Mouse (Mus musculus) forebrain, embryonic 14.5 days (tissue): ENCODE results near the gene Cyp11a1. TPM values are rescaled to one million over a fixed set of nuclear protein-coding genes. Genes with fewer than 3 reads are reported as not detected.

Experiments
- ATAC-seq: fragments of 200-750 bp; cut with Nextera tagmentation; 2 replicates; pipeline ENCODE4 v1.8.0; 2017; ENCODE audit warnings: mild to moderate bottlenecking, moderate library complexity
- DNase-seq: peaks from one replicate; pipeline ENCODE4 v3.0.0-alpha.2; 2015; ENCODE audit warnings: low spot score
- H3K27ac ChIP-seq: fragments of 300-500 bp; sonication (generic); 2 replicates; pipeline ENCODE4 v1.5.1; 2014; ENCODE audit warnings: low read depth, mild to moderate bottlenecking, control low read depth, low read length, moderate library complexity
- H3K27me3 ChIP-seq: fragments of 300-500 bp; sonication (generic); replicated peaks from 2 replicates; pipeline ENCODE4 v1.6.1; 2014; ENCODE audit warnings: low read length, control low read depth, mixed read lengths; ENCODE audit not compliant: control insufficient read depth, insufficient read depth
- H3K36me3 ChIP-seq: fragments of 300-500 bp; sonication (generic); 2 replicates; pipeline ENCODE4 v1.6.1; 2014; ENCODE audit warnings: low read length, control low read depth; ENCODE audit not compliant: control insufficient read depth, insufficient read depth
- H3K4me1 ChIP-seq: fragments of 300-500 bp; sonication (generic); 2 replicates; pipeline ENCODE4 v1.6.1; 2014; ENCODE audit warnings: antibody characterized with exemption, low read length, control low read depth; ENCODE audit not compliant: control insufficient read depth, insufficient read depth
- H3K4me2 ChIP-seq: fragments of 300-500 bp; sonication (generic); 2 replicates; pipeline ENCODE4 v1.6.1; 2014; ENCODE audit warnings: mild to moderate bottlenecking, control low read depth, low read length
- H3K4me3 ChIP-seq: fragments of 300-500 bp; sonication (generic); 2 replicates; pipeline ENCODE4 v1.5.1; 2014; ENCODE audit warnings: low read depth, low read length, control low read depth
- H3K9ac ChIP-seq: fragments of 300-500 bp; sonication (generic); 2 replicates; pipeline ENCODE4 v1.6.1; 2014; ENCODE audit warnings: mild to moderate bottlenecking, low read length, control low read depth, moderate library complexity
- H3K9me3 ChIP-seq: fragments of 300-500 bp; sonication (generic); replicated peaks from 2 replicates; pipeline ENCODE4 v1.6.1; 2016; ENCODE audit warnings: low read length, control low read depth, mixed read lengths; ENCODE audit not compliant: control insufficient read depth
- WGBS: fragments of 180-500 bp; shearing (Covaris S2); extraction: QIAGEN DNeasy Blood & Tissue Kit; methylation state at CpG from one replicate; pipeline ENCODE4 v1.1.7; 2014; 5-methylcytosine and 5-hydroxymethylcytosine counted together
- polyA plus RNA-seq: library from polyadenylated mRNA; unstranded; fragments of >200 nt; fragmentation: Nextera tagmentation; extraction: Ambion mirVana; gene quantifications from 2 replicates; pipeline ENCODE4 v1.2.1, GENCODE M21; 2014

Gene Cyp11a1
- polyA plus RNA-seq, 1 experiment from 2014 or later, result 0.15 TPM

GRCm38 (mm10) chr9:58066731-58067095, 60.5 kb downstream of the Cyp11a1 start:
- Histone ChIP-seq H3K4me2 (no peak overlapping the region), H3K9me3 (no peaks in the 10 kb centered on the region), H3K4me3 (no peak overlapping the region), H3K9ac (no peak overlapping the region), H3K27me3 (no peaks in the 10 kb centered on the region), H3K27ac (peak overlapping the region; percentile 92), H3K36me3 (no peaks in the 10 kb centered on the region), H3K4me1 (peaks cover 61% of the 10 kb centered on the region)
- WGBS, result 59% methylated on average over 6 of the region's 6 CpGs
- peak; percentile 66 for DNase-seq
- peak; percentile 69 for ATAC-seq

GRCm38 (mm10) chr9:58067546-58067945, 61.3 kb downstream of the Cyp11a1 start:
- Histone ChIP-seq H3K4me1 (peaks cover 58% of the 10 kb centered on the region), H3K27me3 (no peaks in the 10 kb centered on the region), H3K9ac (no peak overlapping the region), H3K4me3 (no peak overlapping the region), H3K36me3 (no peaks in the 10 kb centered on the region), H3K27ac (peak overlapping the region; percentile 41; the same call in 1 of the 2 replicates), H3K9me3 (no peaks in the 10 kb centered on the region), H3K4me2 (no peak overlapping the region)
- WGBS, result 83% methylated on average over 3 of the region's 3 CpGs
- ATAC-seq (no peak), DNase-seq (no peak)

DNA sequence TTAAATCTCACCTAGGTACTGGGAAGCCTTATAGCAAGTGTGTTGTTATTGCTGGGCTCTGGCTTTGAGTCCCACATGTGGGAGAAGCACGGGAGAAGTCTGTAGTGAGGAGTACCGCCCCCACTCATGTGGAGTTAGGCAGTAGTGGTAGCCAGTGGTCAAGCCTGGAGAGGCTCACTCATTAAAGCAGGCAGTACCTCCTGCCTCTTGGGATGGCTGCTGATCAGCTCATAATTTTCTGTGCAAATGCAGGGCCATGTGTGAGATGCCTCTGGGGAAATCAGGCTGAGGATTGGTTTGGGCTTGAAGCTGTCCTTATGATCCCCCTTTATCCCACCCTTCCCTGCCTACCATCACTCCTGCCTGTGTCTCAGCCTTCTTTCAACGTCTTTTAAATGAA, 68.3 kb downstream of the Cyp11a1 start:
- peaks cover 8% of the 10 kb centered on the region; the same call in 1 of the 2 replicates for H3K4me1 ChIP-seq
- WGBS, result 62% methylated on average over 3 of the region's 3 CpGs
- no peak overlapping the region for H3K27ac ChIP-seq
- no peak overlapping the region for H3K4me3 ChIP-seq
- no peak overlapping the region for H3K4me2 ChIP-seq
- H3K9ac ChIP-seq, result no peak overlapping the region
- H3K27me3 ChIP-seq, result no peaks in the 10 kb centered on the region
- no peaks in the 10 kb centered on the region for H3K36me3 ChIP-seq
- DNase-seq (no peak), ATAC-seq (no peak)
- H3K9me3 ChIP-seq, result no peaks in the 10 kb centered on the region

Other genes starting within 250 kb of the Cyp11a1 start
- gene Clk3, start 240.6 kb upstream of the Cyp11a1 start, polyA plus RNA-seq, result 92.3 and 94.9 TPM in 2 replicates
- 7.0 and 9.8 TPM in 2 replicates for gene Arid3b, start 169.6 kb upstream of the Cyp11a1 start, polyA plus RNA-seq
- 144 and 166 TPM in 2 replicates for gene Ubl7, start 95.4 kb upstream of the Cyp11a1 start, polyA plus RNA-seq
- 3.6 and 6.2 TPM in 2 replicates for gene Sema7a, start 66.3 kb upstream of the Cyp11a1 start, polyA plus RNA-seq
- 9.9 and 11.1 TPM in 2 replicates for gene Stra6, start 57.4 kb downstream of the Cyp11a1 start, polyA plus RNA-seq
- 0.48 and 1.1 TPM in 2 replicates for gene Ccdc33, start 112.4 kb downstream of the Cyp11a1 start, polyA plus RNA-seq
- 13.5 and 20.1 TPM in 2 replicates for gene Islr, start 197.9 kb downstream of the Cyp11a1 start, polyA plus RNA-seq
- 118 and 123 TPM in 2 replicates for gene Islr2, start 197.9 kb downstream of the Cyp11a1 start, polyA plus RNA-seq
- gene Pml, start 243.4 kb downstream of the Cyp11a1 start, polyA plus RNA-seq, result 5.3 and 6.0 TPM in 2 replicates
- 75.1 and 81.1 TPM in 2 replicates for gene Stoml1, start 246.8 kb downstream of the Cyp11a1 start, polyA plus RNA-seq